Mouse (Mus musculus): Measurements from ENCODE around the gene Gnpnat1.

The Gnpnat1 gene

DNA sequence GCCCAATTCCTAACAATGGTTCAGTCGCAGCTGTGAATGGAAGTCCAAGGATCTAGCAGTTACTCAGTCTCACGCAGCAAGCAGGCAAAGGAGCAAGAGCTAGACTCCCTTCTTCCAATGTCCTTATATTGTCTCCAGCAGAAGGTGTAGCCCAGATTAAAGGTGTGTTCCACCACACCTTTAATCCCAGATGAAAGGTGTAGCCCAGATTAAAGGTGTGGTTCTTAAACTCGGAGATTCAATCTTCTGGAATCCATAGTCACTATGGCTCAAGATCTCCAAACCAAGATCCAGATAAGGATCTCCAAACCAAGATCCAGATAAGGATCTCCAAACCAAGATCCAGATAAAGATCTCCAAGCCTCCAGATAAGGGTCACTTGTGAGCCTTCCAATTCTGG is at the start of gene Gnpnat1:
Gnpnat1 (minus strand) TSS at position 101 of the 400 bp plus-strand sequence.
- in situ Hi-C loops (cut with MboI; ENCODE audit: low pct_unique_long_range_greater_than_20kb in 1 of 2, low sequenced_read_pairs in 2 of 2, unreplicated experiment in 1 of 2), result loop anchor here in 1 of 2 experiments (25.0 kb wide), 1 partner anchor 382 kb away; no protein-coding TSS in a partner anchor

DNA sequence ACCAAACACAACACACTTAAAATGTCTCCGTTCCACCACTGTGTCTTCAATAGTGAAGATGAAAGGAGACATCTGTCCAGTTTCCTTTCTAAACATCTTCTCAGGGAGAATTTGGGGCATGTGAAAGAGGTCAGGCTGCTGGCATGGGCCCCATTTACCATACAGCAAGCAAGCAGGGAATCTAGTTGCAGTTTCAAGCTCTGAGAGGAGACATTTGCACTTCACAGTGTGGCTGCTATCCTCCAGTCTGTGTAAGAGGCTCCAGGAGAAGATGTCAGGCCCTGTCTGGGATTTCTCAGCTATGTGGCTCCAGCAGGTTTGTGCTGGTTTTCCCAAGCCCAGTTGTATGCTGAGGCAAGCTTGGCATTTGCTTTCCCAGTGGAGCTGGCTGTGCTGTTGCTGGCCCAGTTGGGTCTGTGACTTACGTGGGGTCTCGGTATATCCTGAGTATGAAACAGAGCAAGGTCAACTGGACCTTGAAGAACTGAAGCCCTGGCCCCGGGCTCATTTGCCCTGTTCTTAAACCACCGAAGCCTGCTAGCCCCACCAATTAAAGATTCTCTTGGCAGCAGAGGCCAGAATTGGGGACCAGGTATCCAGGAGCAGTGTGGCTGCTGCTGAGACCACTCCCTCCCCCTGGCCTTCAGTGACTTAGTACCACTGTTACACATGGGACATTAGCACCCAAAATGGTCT is 49.0 kb upstream of the Gnpnat1 start:
- in situ Hi-C loops (cut with MboI; ENCODE audit: low pct_unique_long_range_greater_than_20kb in 1 of 2, low sequenced_read_pairs in 2 of 2, unreplicated experiment in 1 of 2), result no loop called here

DNA sequence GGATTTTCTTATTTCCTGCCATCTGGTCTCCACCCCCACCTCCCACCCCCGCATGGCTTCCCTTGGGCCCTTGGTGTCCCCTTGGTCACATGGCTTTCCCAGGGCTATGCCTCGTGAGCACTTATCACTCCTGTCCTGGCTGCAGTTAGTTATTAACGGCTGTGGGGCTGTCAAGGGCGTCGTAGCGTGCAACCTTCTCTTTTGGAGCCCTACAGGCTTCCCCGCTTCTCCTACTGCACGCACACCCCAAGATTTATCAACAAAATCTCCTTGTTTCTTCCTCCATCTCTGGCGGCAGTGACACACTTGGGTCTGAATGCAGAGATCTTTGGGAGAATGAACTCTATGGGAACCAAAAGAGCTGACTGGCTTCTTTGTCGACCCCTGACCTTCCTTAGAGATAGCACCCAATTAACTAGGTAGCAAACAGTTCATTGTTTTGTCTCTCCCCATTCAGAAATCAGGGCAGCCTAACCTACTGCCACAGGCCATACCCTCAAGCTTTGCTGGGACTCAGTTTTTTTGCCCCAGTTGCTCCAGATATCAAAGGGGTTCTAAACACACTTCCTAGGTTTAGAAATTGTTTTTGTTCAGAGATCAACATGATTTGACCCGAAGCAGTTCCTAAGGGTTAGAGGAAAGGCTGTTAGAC is 48.3 kb upstream of the Gnpnat1 start:
- in situ Hi-C loops (cut with MboI; ENCODE audit: low pct_unique_long_range_greater_than_20kb in 1 of 2, low sequenced_read_pairs in 2 of 2, unreplicated experiment in 1 of 2), result no loop called here

DNA sequence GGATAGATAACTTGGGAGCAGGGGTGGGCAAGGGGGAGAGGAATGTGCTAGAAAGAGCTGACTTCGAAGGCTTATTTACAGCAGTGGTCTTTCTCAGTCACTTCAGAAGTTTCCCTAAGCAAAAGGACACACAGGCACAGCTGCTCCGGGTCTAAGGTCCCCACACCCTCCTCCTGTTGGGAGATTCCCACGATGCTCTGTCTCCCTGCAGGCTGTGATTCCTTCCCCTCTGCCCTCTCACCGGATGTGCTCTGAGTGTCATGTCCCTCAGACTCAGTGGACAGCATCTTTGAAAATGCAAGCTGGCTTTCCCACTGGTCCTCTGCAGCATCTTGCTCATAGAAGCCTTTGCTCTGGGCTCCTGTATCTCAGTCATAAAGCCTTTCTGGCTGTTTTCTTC is 47.4 kb upstream of the Gnpnat1 start:
- in situ Hi-C loops (cut with MboI; ENCODE audit: low pct_unique_long_range_greater_than_20kb in 1 of 2, low sequenced_read_pairs in 2 of 2, unreplicated experiment in 1 of 2), result no loop called here

DNA sequence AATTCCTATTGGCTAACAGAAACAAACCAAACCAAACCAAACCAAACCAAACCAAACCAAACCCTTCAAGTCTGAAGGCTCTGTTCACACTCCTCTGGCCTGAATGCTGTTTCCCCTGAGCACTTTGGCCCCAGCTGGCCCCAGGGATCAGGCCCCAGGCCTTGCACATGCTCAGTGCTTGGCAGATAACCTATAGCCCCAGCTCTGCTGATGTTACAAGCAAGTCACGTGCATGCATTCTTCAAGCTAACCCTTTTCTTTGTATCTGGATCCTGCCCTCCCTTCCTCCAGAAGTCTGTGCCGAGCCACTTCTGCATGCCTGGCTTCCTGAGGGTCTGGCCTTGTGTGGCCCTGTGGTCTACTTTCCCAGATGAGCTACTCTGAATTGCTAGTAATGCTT is 46.4 kb upstream of the Gnpnat1 start:
- in situ Hi-C loops (cut with MboI; ENCODE audit: low pct_unique_long_range_greater_than_20kb in 1 of 2, low sequenced_read_pairs in 2 of 2, unreplicated experiment in 1 of 2), result no loop called here

DNA sequence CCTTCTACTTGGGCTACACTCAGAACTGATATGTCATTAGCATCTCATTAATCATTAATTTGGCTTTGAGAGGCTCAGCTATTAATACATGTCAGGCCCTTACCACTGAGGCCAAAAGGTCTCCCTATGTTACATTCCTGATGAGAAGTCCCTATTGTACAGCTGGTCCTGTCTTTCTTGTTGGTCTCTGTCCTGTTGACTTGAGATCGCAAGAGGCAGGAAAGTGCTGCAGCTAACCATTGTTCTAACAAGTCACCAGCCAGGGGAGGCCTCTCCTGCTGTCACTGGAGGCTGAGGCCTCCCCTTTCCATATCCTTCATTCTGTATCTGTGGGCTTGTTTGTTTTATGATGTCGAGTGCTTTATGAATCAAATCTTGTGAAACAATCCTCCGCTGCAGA is 42.1 kb upstream of the Gnpnat1 start:
- in situ Hi-C loops (cut with MboI; ENCODE audit: low pct_unique_long_range_greater_than_20kb in 1 of 2, low sequenced_read_pairs in 2 of 2, unreplicated experiment in 1 of 2), result no loop called here

DNA sequence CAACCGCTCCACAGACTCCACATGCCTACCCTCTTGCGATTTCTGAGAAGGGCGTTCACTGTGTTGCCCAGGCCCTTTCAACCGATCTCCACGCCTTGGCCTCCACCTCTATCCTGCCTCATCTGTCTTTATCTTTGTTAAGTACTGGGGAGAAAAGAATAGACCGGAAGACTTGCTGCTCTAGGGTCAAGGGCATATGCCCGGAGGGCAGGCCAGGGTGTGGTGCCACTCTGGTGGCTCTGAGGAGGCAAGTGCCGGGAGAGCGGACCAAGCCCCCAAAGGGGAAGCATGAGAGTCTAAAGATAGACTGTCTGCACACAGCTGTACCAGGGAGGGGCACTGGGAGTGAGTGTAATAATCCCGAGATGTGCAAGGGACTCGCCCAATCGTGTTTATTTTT is 40.7 kb upstream of the Gnpnat1 start:
- in situ Hi-C loops (cut with MboI; ENCODE audit: low pct_unique_long_range_greater_than_20kb in 1 of 2, low sequenced_read_pairs in 2 of 2, unreplicated experiment in 1 of 2), result no loop called here

DNA sequence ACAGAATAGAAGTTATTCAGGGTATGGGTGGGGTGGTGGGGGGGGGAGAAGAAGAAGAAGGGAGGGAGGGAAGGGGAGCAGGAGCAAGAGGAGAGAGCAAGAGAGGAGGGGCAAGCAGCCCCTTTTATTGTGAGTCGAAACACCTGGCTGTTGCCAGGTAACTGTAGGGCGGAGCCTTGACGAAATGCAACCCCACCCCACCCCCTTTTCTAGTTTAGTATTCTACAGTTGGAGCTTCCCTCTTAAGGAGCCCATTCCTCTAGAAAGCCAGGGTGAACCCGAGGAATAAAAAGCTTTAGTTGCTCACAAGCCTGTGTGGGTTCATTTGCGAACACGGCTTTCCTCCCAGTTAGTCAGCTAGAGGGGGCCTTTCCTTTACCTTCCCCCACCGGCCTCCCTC is 40.2 kb upstream of the Gnpnat1 start:
- in situ Hi-C loops (cut with MboI; ENCODE audit: low pct_unique_long_range_greater_than_20kb in 1 of 2, low sequenced_read_pairs in 2 of 2, unreplicated experiment in 1 of 2), result no loop called here

DNA sequence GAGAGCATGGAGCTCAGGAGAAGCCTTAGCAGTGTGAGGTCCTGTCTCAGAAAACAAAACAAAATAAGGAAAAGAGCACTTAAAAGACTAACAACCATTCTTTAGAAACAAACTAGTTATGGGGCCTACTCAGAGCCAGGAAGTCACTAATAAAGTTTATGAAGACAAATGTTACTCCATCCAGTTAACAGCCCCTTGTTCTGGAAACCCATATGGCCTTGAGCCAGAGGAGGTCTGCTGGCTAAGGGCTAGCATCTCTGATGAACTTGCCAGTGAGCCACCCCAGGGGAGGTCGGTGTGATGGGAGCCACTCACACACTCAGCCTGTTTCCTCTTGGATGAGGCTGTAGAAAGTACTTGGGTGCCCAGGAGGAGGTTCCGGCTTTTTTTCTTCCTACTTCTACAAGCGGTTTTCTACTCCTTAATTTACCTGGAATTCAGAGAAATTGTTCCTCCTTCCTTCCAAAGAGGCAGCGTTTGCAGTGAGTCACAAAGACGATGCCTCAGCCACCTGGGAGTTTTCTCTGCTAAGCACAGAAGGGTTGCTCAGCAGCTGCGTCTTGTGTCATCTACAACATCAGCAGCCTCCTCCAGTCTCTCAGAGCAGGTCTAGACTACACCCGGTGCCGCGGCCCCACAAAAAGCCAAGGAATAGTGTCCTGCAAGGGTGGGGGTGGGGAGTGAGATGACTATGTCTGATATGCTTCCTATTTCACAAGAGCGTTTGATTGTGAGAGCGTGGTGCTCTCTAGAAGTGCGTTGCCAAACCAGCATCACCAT is 38.3 kb upstream of the Gnpnat1 start:
- in situ Hi-C loops (cut with MboI; ENCODE audit: low pct_unique_long_range_greater_than_20kb in 1 of 2, low sequenced_read_pairs in 2 of 2, unreplicated experiment in 1 of 2), result no loop called here

DNA sequence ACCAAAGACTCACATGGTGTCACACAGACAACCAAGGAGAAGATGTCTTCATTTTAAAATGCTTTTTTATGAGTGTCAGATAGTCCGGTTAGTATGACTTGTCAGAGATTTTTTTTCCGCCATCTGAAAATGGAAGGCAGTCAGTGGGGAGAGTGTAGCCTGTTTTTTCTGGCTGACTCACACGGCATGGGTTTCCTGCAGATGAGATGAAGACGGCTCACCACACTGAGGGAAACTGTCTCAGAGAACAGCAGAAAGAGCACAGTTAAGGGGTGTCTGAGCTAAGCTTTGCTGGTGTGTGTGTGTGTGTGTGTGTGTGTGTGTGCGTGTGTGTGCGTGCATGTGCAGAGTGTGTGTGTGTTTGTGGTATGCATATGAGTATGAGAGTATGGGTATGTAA is 36.6 kb upstream of the Gnpnat1 start:
- in situ Hi-C loops (cut with MboI; ENCODE audit: low pct_unique_long_range_greater_than_20kb in 1 of 2, low sequenced_read_pairs in 2 of 2, unreplicated experiment in 1 of 2), result no loop called here

DNA sequence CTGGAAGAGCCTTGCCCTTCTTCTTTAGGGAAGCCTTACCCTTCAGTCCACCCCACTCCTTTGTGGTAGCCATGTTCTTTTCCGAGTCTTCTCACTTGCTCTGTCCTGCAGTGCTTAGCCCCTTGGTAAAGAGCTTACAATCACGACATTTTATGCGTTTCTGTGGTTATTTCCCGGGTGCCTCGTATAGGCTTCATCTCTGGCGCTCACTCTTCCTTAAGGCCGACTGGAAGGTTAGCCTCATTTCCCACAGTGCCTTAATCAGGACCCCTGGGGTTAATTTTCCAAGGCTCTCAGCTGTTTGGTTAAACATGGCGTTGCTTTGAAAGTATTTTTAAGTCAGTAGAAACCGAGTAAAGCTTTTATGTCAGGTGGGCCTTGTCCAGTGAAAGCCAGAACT is 34.7 kb upstream of the Gnpnat1 start:
- in situ Hi-C loops (cut with MboI; ENCODE audit: low pct_unique_long_range_greater_than_20kb in 1 of 2, low sequenced_read_pairs in 2 of 2, unreplicated experiment in 1 of 2), result no loop called here

DNA sequence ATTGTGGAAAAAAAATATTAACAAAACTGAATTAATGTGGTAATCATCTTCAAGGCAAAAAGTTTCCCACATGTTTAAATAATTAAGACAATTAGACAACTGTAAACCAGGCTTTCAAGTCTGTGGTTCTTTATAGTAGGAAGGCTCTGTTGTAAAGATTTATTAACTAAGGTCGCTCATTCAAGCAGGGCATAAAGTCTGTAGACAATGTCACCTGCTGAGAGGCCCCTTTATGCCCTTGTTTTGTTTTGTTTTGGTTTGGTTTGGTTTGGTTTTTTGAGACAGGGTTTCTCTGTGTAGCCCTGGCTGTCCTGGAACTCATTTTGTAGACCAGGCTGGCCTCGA is 34.2 kb upstream of the Gnpnat1 start:
- in situ Hi-C loops (cut with MboI; ENCODE audit: low pct_unique_long_range_greater_than_20kb in 1 of 2, low sequenced_read_pairs in 2 of 2, unreplicated experiment in 1 of 2), result no loop called here

DNA sequence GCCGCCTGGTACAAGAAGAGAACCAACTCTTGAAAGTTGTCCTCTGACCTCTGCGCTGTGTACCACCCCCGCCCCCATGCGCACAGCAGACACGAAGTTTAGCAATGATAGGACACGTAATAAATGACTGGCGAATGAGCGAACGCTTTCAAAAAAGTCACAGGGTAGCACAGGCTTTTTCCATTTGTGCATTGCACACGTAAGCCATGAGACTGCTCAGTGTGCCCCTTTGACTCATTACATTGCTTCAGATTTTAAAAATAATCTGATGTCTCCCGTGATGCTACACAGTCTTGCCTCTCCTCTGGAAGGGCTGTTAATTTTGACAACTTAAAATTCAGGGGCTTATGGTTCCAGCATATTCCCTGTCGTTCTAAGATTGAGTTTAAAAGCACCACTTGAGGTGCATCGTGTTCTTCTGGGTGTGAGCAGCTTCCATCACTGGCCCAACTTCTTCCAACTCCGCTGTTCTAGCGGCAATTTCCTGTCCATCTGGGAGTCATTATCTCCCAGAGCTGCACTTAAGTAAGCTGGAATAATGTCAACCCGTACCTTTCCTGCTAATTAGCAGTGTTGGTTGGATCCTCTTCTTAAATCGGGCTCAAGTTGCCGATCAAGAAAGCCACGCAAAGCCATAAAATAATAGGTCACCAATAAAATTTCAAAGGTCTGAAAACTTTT is 33.7 kb upstream of the Gnpnat1 start:
- in situ Hi-C loops (cut with MboI; ENCODE audit: low pct_unique_long_range_greater_than_20kb in 1 of 2, low sequenced_read_pairs in 2 of 2, unreplicated experiment in 1 of 2), result no loop called here

DNA sequence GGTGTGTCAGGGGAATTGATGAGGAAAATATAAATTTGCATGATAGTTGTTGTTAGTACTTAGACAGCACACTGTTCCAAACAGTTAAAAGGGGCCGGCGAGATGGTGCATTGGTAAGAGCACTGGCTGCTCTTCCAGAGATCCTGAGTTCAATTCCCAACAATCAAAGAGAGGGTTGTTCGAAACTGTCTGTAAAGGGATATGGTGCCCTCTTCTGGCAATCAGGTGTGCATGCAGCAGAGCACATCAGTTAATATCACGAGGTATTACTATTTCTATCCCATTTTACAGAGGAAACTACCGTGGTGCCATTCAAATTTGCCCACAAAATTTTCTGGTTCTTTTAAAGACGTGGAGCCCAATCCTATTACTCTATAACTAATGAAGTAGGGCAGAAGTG is 29.5 kb upstream of the Gnpnat1 start:
- in situ Hi-C loops (cut with MboI; ENCODE audit: low pct_unique_long_range_greater_than_20kb in 1 of 2, low sequenced_read_pairs in 2 of 2, unreplicated experiment in 1 of 2), result no loop called here

DNA sequence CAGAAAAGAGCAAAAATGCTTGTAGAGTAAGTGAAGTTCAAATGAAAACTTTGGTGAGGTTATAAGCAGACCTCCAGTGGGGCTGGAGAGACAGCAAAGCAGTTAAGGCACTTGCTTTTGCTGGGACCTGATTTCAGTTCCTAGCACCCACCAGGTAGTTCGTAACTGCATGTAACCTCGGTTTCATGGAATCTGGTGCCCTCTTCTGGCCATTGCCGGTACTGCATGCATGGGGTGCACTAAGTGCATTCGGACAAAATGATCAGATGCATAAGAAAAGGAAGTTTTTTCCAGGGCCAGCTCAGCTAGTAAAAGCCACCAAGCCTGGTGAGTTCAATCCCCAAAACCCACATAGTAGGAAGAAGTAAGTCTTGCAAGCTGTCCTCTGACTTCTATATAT is 27.3 kb upstream of the Gnpnat1 start:
- in situ Hi-C loops (cut with MboI; ENCODE audit: low pct_unique_long_range_greater_than_20kb in 1 of 2, low sequenced_read_pairs in 2 of 2, unreplicated experiment in 1 of 2), result no loop called here

DNA sequence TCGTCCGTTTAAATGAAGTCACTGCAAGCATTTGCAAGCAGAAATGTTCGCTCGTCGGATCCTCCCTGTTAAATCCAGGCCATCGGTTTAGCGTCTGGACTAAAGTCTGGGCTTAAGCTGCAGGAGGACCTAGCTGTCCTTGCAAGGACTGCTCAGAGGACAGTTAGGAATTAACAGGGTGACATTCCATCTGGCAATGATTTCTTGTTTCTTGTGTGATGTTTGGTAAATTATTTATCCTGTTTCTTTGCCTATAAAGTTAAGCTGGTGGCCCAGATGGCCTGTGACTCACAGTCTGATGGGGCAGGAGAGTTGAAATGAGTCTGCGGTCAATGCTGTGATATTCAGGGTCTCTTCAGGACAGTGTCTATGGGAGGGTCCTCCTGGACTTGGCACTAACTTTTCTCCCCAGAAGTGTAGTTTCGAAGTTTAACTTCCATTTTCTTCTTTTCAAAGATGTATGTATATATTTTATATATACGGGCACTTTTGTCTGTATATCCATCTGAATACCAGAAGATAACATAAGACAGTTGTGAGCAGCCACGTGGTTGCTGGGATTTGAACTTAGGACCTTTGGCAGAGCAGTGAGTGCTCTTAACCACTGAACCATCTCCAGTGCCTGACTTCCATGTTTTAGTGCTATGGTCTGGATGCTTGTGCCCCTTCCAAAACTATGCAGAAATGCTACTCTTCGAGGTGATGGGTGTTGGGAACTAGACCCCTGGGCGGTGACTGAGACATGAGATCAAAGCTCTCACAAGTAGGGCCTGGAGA is 25.5 kb upstream of the Gnpnat1 start:
- in situ Hi-C loops (cut with MboI; ENCODE audit: low pct_unique_long_range_greater_than_20kb in 1 of 2, low sequenced_read_pairs in 2 of 2, unreplicated experiment in 1 of 2), result no loop called here

DNA sequence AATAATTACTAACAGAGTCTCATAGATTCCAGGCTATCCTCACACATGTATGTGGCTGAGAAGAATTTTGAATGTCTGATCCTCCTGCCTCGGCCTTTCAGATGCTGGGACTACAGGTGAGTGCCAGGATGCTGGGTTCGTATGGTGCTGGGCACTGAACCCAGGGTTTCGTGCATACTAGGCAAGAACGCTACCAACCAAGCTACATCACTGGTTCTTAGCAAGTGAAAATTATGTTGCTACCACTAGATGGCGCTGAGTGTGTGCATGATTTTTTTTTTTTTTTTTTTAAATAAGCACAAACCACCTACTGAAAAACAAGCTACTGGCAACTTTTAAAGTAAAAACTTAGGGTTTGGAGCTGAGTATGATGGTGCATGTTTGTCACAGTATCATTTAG is 18.5 kb upstream of the Gnpnat1 start:
- in situ Hi-C loops (cut with MboI; ENCODE audit: low pct_unique_long_range_greater_than_20kb in 1 of 2, low sequenced_read_pairs in 2 of 2, unreplicated experiment in 1 of 2), result loop anchor here (10.0 to 25.0 kb wide), 2 partner anchors 122 to 364 kb away; no protein-coding TSS in a partner anchor

DNA sequence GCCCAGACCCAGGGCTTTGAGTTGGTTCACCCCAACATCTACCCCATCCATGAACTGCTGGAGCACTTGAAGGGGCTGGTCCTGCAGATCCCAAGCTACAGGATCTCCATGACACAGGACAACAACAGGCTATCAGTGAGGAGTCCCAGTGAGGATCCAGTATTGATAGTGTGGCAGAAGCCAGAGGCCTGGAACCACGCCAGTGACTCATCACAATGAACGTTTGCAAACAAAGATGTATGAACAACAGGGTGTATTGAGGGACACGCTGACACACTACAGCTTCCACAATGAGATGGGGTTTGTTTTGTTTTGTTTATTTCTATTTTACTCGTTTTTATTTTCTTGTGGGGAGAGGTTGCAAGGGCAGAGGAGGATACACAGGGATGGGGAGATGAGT is 17.7 kb upstream of the Gnpnat1 start:
- in situ Hi-C loops (cut with MboI; ENCODE audit: low pct_unique_long_range_greater_than_20kb in 1 of 2, low sequenced_read_pairs in 2 of 2, unreplicated experiment in 1 of 2), result loop anchor here (10.0 to 25.0 kb wide), 2 partner anchors 122 to 365 kb away; no protein-coding TSS in a partner anchor

Measured in mouse embryonic stem cell (cell line).